Mouse (Mus musculus) heart, embryonic 16.5 days (tissue): Measurements from ENCODE around the gene Bptf. TPM values are rescaled to one million over a fixed set of nuclear protein-coding genes. Genes with fewer than 3 reads are reported as not detected.
"Not testable (repeated sequence)": the region's sequence is repeated elsewhere in the genome, so short reads cannot be mapped to it uniquely, and the experiment has no call there.

ENCODE experiments used
- ATAC-seq: fragments of 200-750 bp; cut with Nextera tagmentation; replicated peaks from 2 replicates; pipeline ENCODE4 v1.8.0; 2017; ENCODE audit warnings: moderate number of reproducible peaks; ENCODE audit not compliant: insufficient read depth, low FRiP score; ENCODE audit errors: extremely low read depth
- H3K27ac ChIP-seq: fragments of 300-500 bp; sonication (generic); 2 replicates; pipeline ENCODE4 v1.5.1; 2014; ENCODE audit warnings: mild to moderate bottlenecking, low read length, control low read depth, moderate library complexity
- H3K27me3 ChIP-seq: fragments of 300-500 bp; sonication (generic); 2 replicates; pipeline ENCODE4 v1.6.1; 2014; ENCODE audit warnings: low read length, mixed read lengths; ENCODE audit not compliant: control insufficient read depth, insufficient read depth
- H3K36me3 ChIP-seq: fragments of 300-500 bp; sonication (generic); 2 replicates; pipeline ENCODE4 v1.6.1; 2014; ENCODE audit not compliant: control insufficient read depth, insufficient read depth
- H3K4me1 ChIP-seq: fragments of 300-500 bp; sonication (generic); 2 replicates; pipeline ENCODE4 v1.6.1; 2014; ENCODE audit warnings: low read length, mixed read lengths; ENCODE audit not compliant: control insufficient read depth, insufficient read depth
- H3K4me2 ChIP-seq: fragments of 300-500 bp; sonication (generic); 2 replicates; pipeline ENCODE4 v1.6.1; 2014; ENCODE audit warnings: low read depth, mild to moderate bottlenecking, control low read depth, low read length
- H3K4me3 ChIP-seq: fragments of 300-500 bp; sonication (generic); 2 replicates; pipeline ENCODE4 v1.5.1; 2014; ENCODE audit warnings: mild to moderate bottlenecking, control low read depth, low read length
- H3K9ac ChIP-seq: fragments of 300-500 bp; sonication (generic); 2 replicates; pipeline ENCODE4 v1.6.1; 2014; ENCODE audit warnings: low read length, control low read depth
- H3K9me3 ChIP-seq: fragments of 300-500 bp; sonication (generic); replicated peaks from 2 replicates; pipeline ENCODE4 v1.6.1; 2016; ENCODE audit warnings: low read length; ENCODE audit not compliant: control insufficient read depth
- WGBS: fragments of 180-500 bp; shearing (Covaris S2); extraction: QIAGEN DNeasy Blood & Tissue Kit; methylation state at CpG from one replicate; pipeline ENCODE4 v1.1.7; 2014; 5-methylcytosine and 5-hydroxymethylcytosine counted together
- polyA plus RNA-seq: library from polyadenylated mRNA; unstranded; fragments of >200 nt; fragmentation: Nextera tagmentation; extraction: Ambion mirVana; gene quantifications from 2 replicates; pipeline ENCODE4 v1.2.1, GENCODE M21; 2015

The Bptf gene
- polyA plus RNA-seq, 1 experiment from 2014 or later, result 17.8 TPM

- WGBS, result under 1% methylated on average over 26 of the region's 26 CpGs
- Histone ChIP-seq H3K4me1 (peaks cover 17% of the 10 kb centered on the region), H3K9ac (peak overlapping the region; percentile 93), H3K36me3 (peaks cover 18% of the 10 kb centered on the region), H3K9me3 (no peaks in the 10 kb centered on the region), H3K27ac (peak overlapping the region; percentile 87), H3K27me3 (no peaks in the 10 kb centered on the region), H3K4me3 (peak overlapping the region; percentile 84), H3K4me2 (peak overlapping the region; percentile 66)
- ATAC-seq, result 0 out of 2 replicates have a peak, but pooled peaks have one; percentile 14
Measured at GRCm38 (mm10) chr11:106998651-106999150, 133.2 kb downstream of the Bptf start.

- Histone ChIP-seq H3K4me2 (peak overlapping the region; percentile 66), H3K9ac (peak overlapping the region; percentile 93), H3K27ac (peak overlapping the region; percentile 87), H3K9me3 (no peaks in the 10 kb centered on the region), H3K36me3 (peaks cover 18% of the 10 kb centered on the region), H3K4me3 (peak overlapping the region; percentile 84), H3K27me3 (no peaks in the 10 kb centered on the region), H3K4me1 (peaks cover 17% of the 10 kb centered on the region)
- no peak for ATAC-seq
- 16% methylated on average over 5 of the region's 5 CpGs for WGBS
Measured at GRCm38 (mm10) chr11:106997976-106998375, 134.0 kb downstream of the Bptf start.

GRCm38 (mm10) chr11:106996492-106996891 lies 135.4 kb downstream of the Bptf start:
- 85% methylated on average over 7 of the region's 7 CpGs for WGBS
- not testable (repeated sequence) for H3K9ac ChIP-seq, H3K27me3 ChIP-seq, ATAC-seq, H3K4me3 ChIP-seq, H3K9me3 ChIP-seq, H3K27ac ChIP-seq
- H3K36me3 ChIP-seq, result peaks cover 20% of the 10 kb centered on the region
- H3K4me2 ChIP-seq, result peak overlapping the region; percentile 66
- H3K4me1 ChIP-seq, result peaks cover 20% of the 10 kb centered on the region

- Histone ChIP-seq H3K27me3 (no peaks in the 10 kb centered on the region), H3K4me2 (no peak overlapping the region), H3K36me3 (peaks cover 38% of the 10 kb centered on the region), H3K4me1 (peaks cover 20% of the 10 kb centered on the region), H3K4me3 (no peak overlapping the region), H3K27ac (peak overlapping the region; percentile 55), H3K9ac (no peak overlapping the region), H3K9me3 (no peaks in the 10 kb centered on the region)
- 32% methylated on average over 3 of the region's 3 CpGs for WGBS
- ATAC-seq, result peak; percentile 32
Measured at GRCm38 (mm10) chr11:106994246-106995085, 137.5 kb downstream of the Bptf start.

- Histone ChIP-seq H3K9ac (no peak overlapping the region), H3K4me3 (no peak overlapping the region), H3K27me3 (no peaks in the 10 kb centered on the region), H3K4me1 (no peaks in the 10 kb centered on the region; the same call in 1 of the 2 replicates), H3K4me2 (no peak overlapping the region), H3K36me3 (peaks cover 42% of the 10 kb centered on the region), H3K9me3 (no peaks in the 10 kb centered on the region), H3K27ac (no peak overlapping the region)
- 93% methylated on average over 2 of the region's 2 CpGs for WGBS
- ATAC-seq, result no peak
Measured at GRCm38 (mm10) chr11:106987384-106987783, 144.5 kb downstream of the Bptf start.

GRCm38 (mm10) chr11:106985979-106986604 lies 145.8 kb downstream of the Bptf start:
- peaks cover 35% of the 10 kb centered on the region for H3K36me3 ChIP-seq
- H3K4me1 ChIP-seq, H3K27me3 ChIP-seq, ATAC-seq, H3K4me2 ChIP-seq, H3K9ac ChIP-seq, H3K27ac ChIP-seq, H3K4me3 ChIP-seq, H3K9me3 ChIP-seq: not testable (repeated sequence)
- 83% methylated on average over 9 of the region's 9 CpGs for WGBS

Other genes starting within 250 kb of the Bptf start
- gene Smurf2, start 211.4 kb downstream of the Bptf start, polyA plus RNA-seq, result 10.2 and 10.7 TPM in 2 replicates
- 235 and 294 TPM in 2 replicates for gene Kpna2, start 132.6 kb downstream of the Bptf start, polyA plus RNA-seq
- gene 1810010H24Rik, start 106.4 kb downstream of the Bptf start, polyA plus RNA-seq, result 1.6 and 3.7 TPM in 2 replicates
- 43.6 and 49.8 TPM in 2 replicates for gene Nol11, start 57.3 kb upstream of the Bptf start, polyA plus RNA-seq